Mouse (Mus musculus) spleen, embryonic (tissue): Measurements from ENCODE around the gene Ube2f.

Source experiments
- CTCF ChIA-PET: fragments of 350-600 bp; sonication (Branson Sonifier 250); formaldehyde crosslinking; loops from one replicate; lab custom pipeline; 2022; lab: Charles Lee

The Ube2f gene

GRCm38 (mm10) chr1:91249564-91250414 is at the start of gene Ube2f:
TSS of gene Ube2f (plus strand) at chr1:91250304.
- CTCF ChIA-PET: interaction anchor here (0.6 to 1.3 kb wide), 5 partner anchors 43 to 1660 kb away, joined by 3 to 6 read pairs (median 4); partner anchors contain the start of gene Ramp1

GRCm38 (mm10) chr1:91201122-91201521 is 49.0 kb upstream of the Ube2f start:
- CTCF ChIA-PET: interaction anchor here (0.6 kb wide), 1 partner anchor 43 kb away, joined by 3 read pairs; no protein-coding TSS in a partner anchor

GRCm38 (mm10) chr1:91204221-91204765 is 45.8 kb upstream of the Ube2f start:
- CTCF ChIA-PET: no interaction called here

- CTCF ChIA-PET: no interaction called here
Measured at GRCm38 (mm10) chr1:91205651-91206050, 44.5 kb upstream of the Ube2f start.

GRCm38 (mm10) chr1:91206336-91206735 is 43.8 kb upstream of the Ube2f start:
- CTCF ChIA-PET: no interaction called here

GRCm38 (mm10) chr1:91206873-91207272 is 43.2 kb upstream of the Ube2f start:
- CTCF ChIA-PET: no interaction called here

GRCm38 (mm10) chr1:91207334-91208074 is 42.6 kb upstream of the Ube2f start:
- CTCF ChIA-PET: no interaction called here

- CTCF ChIA-PET: no interaction called here
Measured at GRCm38 (mm10) chr1:91209343-91209742, 40.8 kb upstream of the Ube2f start.

- CTCF ChIA-PET: no interaction called here
Measured at GRCm38 (mm10) chr1:91209785-91210184, 40.3 kb upstream of the Ube2f start.

- CTCF ChIA-PET: no interaction called here
Measured at GRCm38 (mm10) chr1:91211099-91211498, 39.0 kb upstream of the Ube2f start.

GRCm38 (mm10) chr1:91211591-91212008 is 38.5 kb upstream of the Ube2f start:
- CTCF ChIA-PET: interaction anchor here (0.6 kb wide), 1 partner anchor 26 kb away, joined by 3 read pairs; no protein-coding TSS in a partner anchor

GRCm38 (mm10) chr1:91215264-91215663 is 34.8 kb upstream of the Ube2f start:
- CTCF ChIA-PET: interaction anchor here (0.8 kb wide), 1 partner anchor 34 kb away, joined by 3 read pairs; no protein-coding TSS in a partner anchor

- CTCF ChIA-PET: interaction anchor here (0.8 kb wide), 1 partner anchor 35 kb away, joined by 3 read pairs; no protein-coding TSS in a partner anchor
Measured at GRCm38 (mm10) chr1:91215981-91216380, 34.1 kb upstream of the Ube2f start.

- CTCF ChIA-PET: no interaction called here
Measured at GRCm38 (mm10) chr1:91216504-91217267, 33.4 kb upstream of the Ube2f start.

- CTCF ChIA-PET: no interaction called here
Measured at GRCm38 (mm10) chr1:91219641-91220321, 30.3 kb upstream of the Ube2f start.

- CTCF ChIA-PET: no interaction called here
Measured at GRCm38 (mm10) chr1:91220322-91220672, 29.8 kb upstream of the Ube2f start.

GRCm38 (mm10) chr1:91226562-91226961 is 23.5 kb upstream of the Ube2f start:
- CTCF ChIA-PET: no interaction called here

GRCm38 (mm10) chr1:91227381-91228054 is 22.6 kb upstream of the Ube2f start:
- CTCF ChIA-PET: no interaction called here

GRCm38 (mm10) chr1:91231142-91231541 is 19.0 kb upstream of the Ube2f start:
- CTCF ChIA-PET: interaction anchor here (0.7 kb wide), 1 partner anchor 51 kb away, joined by 3 read pairs; no protein-coding TSS in a partner anchor

GRCm38 (mm10) chr1:91231896-91232295 is 18.2 kb upstream of the Ube2f start:
- CTCF ChIA-PET: no interaction called here
